Mouse (Mus musculus): ENCODE results near the gene Fev.

DNA sequence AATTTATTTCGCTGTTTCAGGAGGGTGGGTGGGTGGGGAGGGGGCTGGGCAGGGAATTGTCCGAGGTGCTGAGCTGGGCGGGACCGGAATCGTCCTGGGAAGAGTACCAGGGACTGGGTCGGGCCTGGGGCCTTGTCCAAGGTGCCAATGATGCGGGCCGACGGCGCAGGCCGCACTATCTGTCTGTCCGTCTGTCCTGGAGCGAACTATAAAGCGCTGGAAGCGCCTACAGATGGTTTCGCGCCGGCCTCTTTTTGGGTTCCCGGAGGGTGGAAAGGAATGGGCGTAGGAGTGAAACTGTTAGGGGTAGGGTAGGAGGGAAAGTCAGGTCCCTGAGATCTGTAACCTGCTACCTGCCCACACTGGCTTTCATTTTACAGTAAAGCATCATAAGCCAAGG is 28.0 kb downstream of the Fev start:
- TF ChIP-seq CTCF (IDR thresholded peaks at IDR 0.05; ENCODE audit: low read depth) (no peak), EP300 (optimal IDR thresholded peaks at IDR 0.05) (no peak)
